Mouse (Mus musculus): ENCODE measurements at regions not wholly inside any gene's neighbourhood (a gene's known extent, or its start where the extent isn't known, plus 50 kb on each side); places are given as distances from the start of the nearest gene placed in this dataset.

DNA sequence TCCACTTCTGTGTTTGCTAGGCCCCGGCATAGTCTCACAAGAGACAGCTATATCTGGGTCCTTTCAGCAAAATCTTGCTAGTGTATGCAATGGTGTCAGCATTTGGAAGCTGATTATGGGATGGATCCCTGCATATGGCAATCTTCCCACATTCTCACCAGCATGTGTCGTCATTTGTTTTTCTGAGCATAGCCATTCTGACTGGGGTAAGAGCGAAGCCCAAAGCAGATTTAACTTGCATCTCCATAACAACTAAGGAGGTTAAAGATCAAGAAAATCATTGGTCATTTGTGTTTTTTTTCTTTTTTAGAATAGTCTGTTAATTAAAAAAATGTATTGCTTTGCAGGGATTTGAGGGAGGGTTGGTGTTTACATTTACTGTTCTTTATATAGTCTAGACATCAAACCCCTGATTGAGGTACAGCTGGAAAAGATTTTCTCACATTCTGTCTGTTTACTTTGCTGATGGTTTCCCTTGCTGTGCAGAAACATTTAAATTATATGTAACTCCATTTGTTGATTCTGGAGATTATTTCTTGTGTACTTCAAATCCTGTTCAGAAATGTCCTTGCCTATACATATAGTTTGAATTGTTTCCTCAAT, 678.1 kb downstream of the Phex start:
- ChIA-PET CTCF (no interaction called here), POLR2A (no interaction called here)

DNA sequence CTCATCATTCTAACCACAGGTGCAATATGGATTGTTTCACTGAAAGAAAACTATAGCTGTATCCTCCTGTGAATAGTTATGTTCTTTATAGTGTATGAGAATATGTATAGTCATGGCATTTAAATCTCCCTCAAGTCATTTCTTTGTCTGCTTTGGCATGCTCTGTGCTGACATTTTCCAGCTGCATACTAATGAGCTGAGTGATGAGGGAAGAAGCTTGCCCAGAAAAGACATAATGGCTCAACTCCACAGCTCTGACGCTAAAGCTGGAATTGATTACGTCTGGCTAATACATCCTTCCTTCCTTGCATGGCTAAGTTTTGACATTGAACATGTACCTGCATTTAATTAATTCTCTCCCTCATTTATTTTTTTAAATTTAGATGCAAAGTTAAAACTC, 722.9 kb downstream of the Phex start:
- POLR2A ChIA-PET, result no interaction called here
- CTCF ChIA-PET, result no interaction called here

DNA sequence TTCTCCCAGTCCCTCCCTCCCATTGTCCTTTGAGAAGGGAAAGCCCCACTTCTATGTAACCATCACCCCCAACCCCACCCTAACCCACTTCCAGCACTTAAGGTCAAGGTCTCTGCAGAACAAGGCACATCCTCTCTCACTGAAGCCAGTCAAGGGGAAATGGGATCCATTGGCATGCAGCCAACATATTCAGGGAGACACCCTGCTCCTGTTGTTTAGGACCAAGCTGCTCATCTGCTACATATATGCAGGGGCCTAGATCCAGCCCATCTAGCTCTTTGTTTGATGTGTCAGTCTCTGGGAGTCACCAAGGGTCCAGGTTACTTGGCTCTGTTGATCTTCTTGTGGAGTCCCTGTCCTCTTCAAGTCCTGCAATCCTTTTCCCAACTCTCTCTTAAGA, 737.2 kb downstream of the Phex start:
- ChIA-PET POLR2A (no interaction called here), CTCF (interaction anchor here in 1 of 4 experiments (0.5 kb wide), 1 partner anchor 10 kb away, joined by 3 read pairs; no protein-coding TSS in a partner anchor)

DNA sequence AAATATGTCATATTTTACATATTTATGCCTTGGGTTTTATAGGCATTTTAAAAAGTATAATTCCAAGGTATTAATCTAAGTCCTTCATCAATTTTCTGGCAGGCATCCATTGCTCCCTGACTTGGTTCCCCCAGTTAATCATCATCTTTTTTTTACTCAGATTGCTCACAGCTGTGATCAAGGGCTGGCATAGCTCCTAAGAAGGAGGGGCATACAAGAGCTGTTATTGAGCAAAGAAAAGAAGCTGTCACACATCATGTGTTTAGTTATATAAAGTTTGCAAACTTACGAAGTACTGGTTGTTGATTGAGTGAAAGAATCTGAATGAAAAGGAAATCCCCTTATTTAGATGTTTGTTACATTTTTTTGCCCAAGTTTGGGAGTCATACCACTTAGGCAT, 741.5 kb downstream of the Phex start:
- CTCF ChIA-PET, result no interaction called here
- POLR2A ChIA-PET, result no interaction called here

DNA sequence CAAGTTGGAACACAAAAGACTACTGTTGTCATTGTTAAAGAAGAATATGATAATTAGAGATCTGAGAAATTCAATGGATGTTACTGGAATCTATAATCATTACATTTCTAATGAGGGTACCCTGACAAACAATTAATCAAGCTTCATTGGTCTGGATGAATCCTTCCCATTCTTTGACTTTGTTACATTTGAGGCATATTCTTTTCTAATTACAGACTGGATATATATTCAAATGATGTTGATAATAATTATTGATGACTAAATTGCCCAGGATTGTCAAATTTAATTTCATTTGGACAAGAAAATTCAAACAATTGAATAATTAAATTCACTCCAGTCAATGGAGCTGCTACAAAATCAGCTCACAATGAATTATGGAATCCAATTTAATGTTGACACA, 745.6 kb downstream of the Phex start:
- ChIA-PET CTCF (no interaction called here), POLR2A (no interaction called here)

Measured in embryonic stem cell, embryonic (primary cell).